Mouse (Mus musculus): ENCODE data around the gene Bckdk.
"Not testable (repeated sequence)": the region's sequence is repeated elsewhere in the genome, so short reads cannot be mapped to it uniquely, and the experiment has no call there.

The Bckdk gene

GRCm38 (mm10) chr7:127895442-127895841, 8.4 kb upstream of the Bckdk start, which contains the start of the genes Gm21974 and Vkorc1:
Gm21974 (minus strand) TSS chr7:127895454.
Vkorc1 (minus strand) TSS chr7:127895617.
- intact Hi-C loops (cut with DNase I), result no loop called here

- intact Hi-C loops (cut with DNase I), result not testable (repeated sequence)
These were observed 8.0 kb upstream of the Bckdk start for GRCm38 (mm10) chr7:127895891-127896290.

- intact Hi-C loops (cut with DNase I), result no loop called here
These were observed 7.5 kb upstream of the Bckdk start for GRCm38 (mm10) chr7:127896384-127896783.

- intact Hi-C loops (cut with DNase I), result no loop called here
These were observed 6.3 kb upstream of the Bckdk start for GRCm38 (mm10) chr7:127897542-127897941.

GRCm38 (mm10) chr7:127898179-127898956, 5.5 kb upstream of the Bckdk start:
- intact Hi-C loops (cut with DNase I), result no loop called here

GRCm38 (mm10) chr7:127899997-127900396, 3.9 kb upstream of the Bckdk start:
- intact Hi-C loops (cut with DNase I), result no loop called here

GRCm38 (mm10) chr7:127901772-127902171, 2.1 kb upstream of the Bckdk start:
- intact Hi-C loops (cut with DNase I), result no loop called here

- intact Hi-C loops (cut with DNase I), result no loop called here
These were observed 4.1 kb downstream of the Bckdk start for GRCm38 (mm10) chr7:127907939-127908338.

- intact Hi-C loops (cut with DNase I), result no loop called here
These were observed 4.8 kb downstream of the Bckdk start for GRCm38 (mm10) chr7:127908656-127909055.

GRCm38 (mm10) chr7:127912190-127912871, 8.4 kb downstream of the Bckdk start, which contains the start of gene Kat8:
Kat8 (plus strand) TSS chr7:127912516.
- intact Hi-C loops (cut with DNase I), result no loop called here

- intact Hi-C loops (cut with DNase I), result no loop called here
These were observed 9.1 kb downstream of the Bckdk start for GRCm38 (mm10) chr7:127912938-127913337.

- intact Hi-C loops (cut with DNase I), result no loop called here
These were observed 11.4 kb downstream of the Bckdk start for GRCm38 (mm10) chr7:127915293-127915692.

- intact Hi-C loops (cut with DNase I), result no loop called here
These were observed 14.3 kb downstream of the Bckdk start for GRCm38 (mm10) chr7:127918203-127918602.

- intact Hi-C loops (cut with DNase I), result no loop called here
These were observed 15.4 kb downstream of the Bckdk start for GRCm38 (mm10) chr7:127919290-127919689.

- intact Hi-C loops (cut with DNase I), result no loop called here
These were observed 17.6 kb downstream of the Bckdk start for GRCm38 (mm10) chr7:127921516-127921915.

- intact Hi-C loops (cut with DNase I), result no loop called here
These were observed 18.8 kb downstream of the Bckdk start for GRCm38 (mm10) chr7:127922451-127923275.

- intact Hi-C loops (cut with DNase I), result no loop called here
These were observed 19.8 kb downstream of the Bckdk start for GRCm38 (mm10) chr7:127923714-127924113.

GRCm38 (mm10) chr7:127925252-127925651, 21.4 kb downstream of the Bckdk start:
- intact Hi-C loops (cut with DNase I), result no loop called here

GRCm38 (mm10) chr7:127926066-127926465, 22.2 kb downstream of the Bckdk start:
- intact Hi-C loops (cut with DNase I), result no loop called here

GRCm38 (mm10) chr7:127926846-127927245, 23.0 kb downstream of the Bckdk start:
- intact Hi-C loops (cut with DNase I), result no loop called here

- intact Hi-C loops (cut with DNase I), result no loop called here
These were observed 23.8 kb downstream of the Bckdk start for GRCm38 (mm10) chr7:127927726-127928125.

GRCm38 (mm10) chr7:127928596-127928995, 24.7 kb downstream of the Bckdk start:
- intact Hi-C loops (cut with DNase I), result no loop called here

All from adrenal gland (tissue).